Mouse (Mus musculus) frontal cortex, adult 2 months (tissue): ENCODE results near the gene Oxsr1. TPM values are rescaled to one million over a fixed set of nuclear protein-coding genes. Genes with fewer than 3 reads are reported as not detected.
A peak's percentile ranks its signal among the peaks of the same experiment; 100 is the strongest.

Experiments used
- DNase-seq, 2 experiments: peaks; one replicate each; pipeline ENCODE4 v3.0.0; 2022; ENCODE audit warnings: low spot score in 1 of 2; ENCODE audit errors: extremely low spot score in 1 of 2
- polyA plus RNA-seq: library from polyadenylated mRNA; depleted of rRNA; stranded (reverse); fragments of >200 nt; gene quantifications from 2 replicates; pipeline ENCODE4 v1.2.3, GENCODE M21; 2012

Oxsr1 gene
- polyA plus RNA-seq, 1 experiment, result 51.5 TPM

GRCm38 (mm10) chr9:119339106-119339505 lies 16.9 kb upstream of the Oxsr1 start:
- DNase-seq, result no peak

- no peak for DNase-seq
Observed at GRCm38 (mm10) chr9:119338350-119338749, 16.1 kb upstream of the Oxsr1 start.

DNA sequence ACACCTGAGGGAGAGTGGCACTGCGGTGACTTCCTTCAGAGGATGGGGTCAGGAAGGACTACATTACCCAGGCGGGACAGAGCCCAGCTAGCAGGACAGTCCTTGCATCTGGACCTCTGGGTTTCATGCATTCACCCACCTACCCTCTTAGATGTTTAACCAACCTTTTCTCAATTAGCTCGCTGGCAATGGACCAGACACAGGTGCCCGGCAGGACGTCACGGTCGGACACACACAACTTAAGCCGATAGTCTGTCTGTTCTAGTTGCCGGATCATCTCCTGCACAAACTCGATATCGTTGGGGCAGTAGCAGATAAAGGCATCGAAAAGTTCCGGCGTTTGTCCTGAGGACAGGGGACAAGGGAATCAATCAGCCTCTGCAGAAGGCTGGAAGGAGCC lies 15.6 kb upstream of the Oxsr1 start:
- no peak for DNase-seq

GRCm38 (mm10) chr9:119335571-119335970 lies 13.3 kb upstream of the Oxsr1 start:
- DNase-seq, result no peak

DNA sequence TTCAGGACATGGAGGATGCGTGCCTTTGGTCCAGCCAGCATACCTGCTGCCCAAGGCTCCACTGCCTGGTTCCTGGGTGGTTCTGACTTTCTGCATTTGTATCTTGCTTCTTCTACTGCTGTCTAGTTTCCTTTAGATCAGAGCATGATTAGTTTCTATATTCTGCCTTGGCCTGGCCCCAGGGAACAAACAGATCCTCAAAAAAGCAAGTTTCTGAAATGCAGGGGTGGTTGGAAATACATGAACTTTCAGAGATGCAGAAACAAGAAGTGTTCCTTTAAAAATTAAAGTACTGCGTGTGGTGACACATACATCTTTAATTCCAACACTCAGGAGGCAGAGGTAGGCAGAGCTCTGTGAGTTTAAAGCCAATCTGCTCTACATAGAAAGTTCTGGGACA lies 12.6 kb upstream of the Oxsr1 start:
- peak in 1 of 2 experiments; percentile 53 for DNase-seq

DNA sequence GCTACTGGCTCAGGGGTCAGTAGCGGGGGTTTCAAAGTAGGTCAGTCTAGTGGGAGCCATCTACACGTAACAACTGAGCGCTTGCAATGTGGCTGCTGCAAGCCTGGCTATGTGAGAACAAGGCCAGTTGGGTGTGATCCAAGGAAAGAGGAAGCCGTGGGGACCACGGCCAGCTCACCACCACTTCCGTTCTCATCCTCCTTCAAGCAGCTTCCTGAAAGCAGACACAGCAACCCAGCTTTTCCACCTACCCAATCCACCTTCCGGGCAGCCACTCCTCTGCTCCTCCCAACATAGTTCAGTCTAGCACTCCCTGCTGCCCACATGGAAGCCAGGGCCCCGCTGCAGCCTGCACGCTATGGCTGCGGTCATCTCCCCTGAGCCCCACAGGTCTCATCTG lies 12.1 kb upstream of the Oxsr1 start:
- peak in 1 of 2 experiments; percentile 69 for DNase-seq

- no peak for DNase-seq
Observed at GRCm38 (mm10) chr9:119330186-119330963, 8.1 kb upstream of the Oxsr1 start.

- no peak for DNase-seq
Observed at GRCm38 (mm10) chr9:119328488-119328887, 6.3 kb upstream of the Oxsr1 start.

DNA sequence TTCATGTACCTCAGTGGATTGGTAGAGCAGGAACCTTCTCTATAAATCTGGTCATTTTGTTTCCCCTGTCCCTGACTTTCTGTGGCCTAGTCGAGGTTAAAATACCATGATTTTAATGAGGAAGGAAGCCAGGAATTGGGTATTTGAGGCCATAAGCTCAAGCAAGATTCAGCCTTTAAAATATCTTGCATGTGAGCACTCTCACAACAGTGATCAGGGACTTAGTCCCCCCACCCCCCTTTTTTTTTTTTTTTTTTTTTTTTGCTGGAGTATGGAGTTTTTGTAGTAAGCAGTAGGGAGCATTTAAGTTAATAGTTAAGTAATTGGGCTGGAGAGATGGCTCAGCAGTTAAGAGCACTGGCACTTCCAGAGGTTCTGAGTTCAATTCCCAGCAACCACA lies 1.9 kb upstream of the Oxsr1 start:
- no peak for DNase-seq

- no peak for DNase-seq
Observed at GRCm38 (mm10) chr9:119323260-119323645, 1.0 kb upstream of the Oxsr1 start.

DNA sequence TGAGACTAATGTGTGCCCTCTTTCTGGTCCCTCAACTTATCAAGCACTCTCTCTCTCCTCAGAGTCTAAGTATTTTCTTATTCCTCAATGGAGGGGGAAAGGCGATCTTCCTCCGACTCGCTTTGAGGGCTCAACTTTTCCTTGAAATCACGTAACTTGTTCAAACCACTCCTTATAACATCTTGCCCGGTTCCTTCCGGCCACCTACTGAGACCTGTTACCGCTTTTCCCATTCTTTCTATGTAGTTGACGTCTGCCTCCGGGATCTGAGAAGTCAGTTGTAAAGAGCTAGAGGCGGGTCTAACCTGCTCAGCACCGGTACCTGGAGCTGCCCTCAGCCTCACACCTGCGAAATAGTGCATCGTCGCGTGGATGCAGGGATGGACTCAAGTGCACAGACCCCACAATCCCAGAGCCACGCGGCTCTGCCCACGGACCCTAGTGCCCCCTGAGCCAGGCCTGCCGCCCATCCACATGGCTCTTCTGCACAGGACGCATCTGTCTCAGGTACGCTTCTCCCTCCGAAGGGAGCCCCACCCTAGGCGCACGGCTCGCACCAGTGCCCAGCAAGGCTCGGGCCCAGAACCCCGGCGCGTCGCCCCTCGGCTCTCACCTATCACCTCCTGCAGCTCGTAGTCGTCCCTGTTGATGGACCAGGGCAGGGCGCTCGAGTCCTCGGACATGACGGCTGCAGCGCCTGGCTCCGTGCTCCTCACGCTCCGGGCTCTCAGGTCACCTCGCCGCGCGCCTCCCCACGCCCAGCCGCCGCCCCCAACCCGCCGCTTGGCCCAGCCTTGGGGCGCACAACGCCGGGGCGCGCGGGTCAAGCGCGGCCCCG lies 616 bp downstream of the Oxsr1 start:
- DNase-seq, result no peak

DNA sequence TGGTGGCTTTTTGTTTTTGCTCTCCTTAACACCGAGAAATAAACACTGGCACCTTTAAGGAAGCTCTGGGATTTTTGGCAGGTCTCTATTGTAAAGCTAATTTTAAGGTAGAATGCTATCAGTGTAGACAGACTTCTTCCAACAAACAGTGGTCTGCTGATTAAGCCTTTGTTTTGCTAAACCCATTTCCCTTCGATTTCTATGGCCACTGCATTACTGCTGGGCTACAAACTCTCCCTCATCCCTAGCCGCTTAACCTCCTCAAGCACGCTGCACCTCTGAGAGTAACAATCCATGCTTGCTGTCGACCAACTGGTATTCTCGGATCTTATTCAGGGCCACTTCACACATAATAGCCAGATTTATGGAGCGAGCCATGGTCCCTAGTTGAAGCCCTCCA lies 1.3 kb downstream of the Oxsr1 start:
- no peak for DNase-seq

DNA sequence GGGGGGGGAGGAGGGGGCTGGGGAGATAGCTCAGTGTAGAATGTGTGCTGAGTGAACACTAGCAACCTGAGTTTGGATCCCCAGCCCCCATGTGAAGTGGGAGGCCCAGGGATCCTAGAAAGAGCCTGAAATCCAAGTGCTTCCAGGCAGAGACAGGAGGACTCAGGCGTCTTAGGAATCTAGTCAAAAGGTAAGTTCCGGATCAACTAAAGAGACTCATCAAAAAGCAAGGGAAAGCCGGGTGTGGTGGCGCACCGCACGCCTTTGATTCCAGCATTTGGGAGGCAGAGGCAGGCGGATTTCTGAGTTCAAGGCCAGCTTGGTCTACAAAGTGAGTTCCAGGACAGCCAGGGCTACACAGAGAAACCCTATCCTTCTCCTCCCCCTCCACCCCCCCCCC lies 1.8 kb downstream of the Oxsr1 start:
- no peak for DNase-seq

- no peak for DNase-seq
Observed at GRCm38 (mm10) chr9:119318891-119319290, 3.3 kb downstream of the Oxsr1 start.

DNA sequence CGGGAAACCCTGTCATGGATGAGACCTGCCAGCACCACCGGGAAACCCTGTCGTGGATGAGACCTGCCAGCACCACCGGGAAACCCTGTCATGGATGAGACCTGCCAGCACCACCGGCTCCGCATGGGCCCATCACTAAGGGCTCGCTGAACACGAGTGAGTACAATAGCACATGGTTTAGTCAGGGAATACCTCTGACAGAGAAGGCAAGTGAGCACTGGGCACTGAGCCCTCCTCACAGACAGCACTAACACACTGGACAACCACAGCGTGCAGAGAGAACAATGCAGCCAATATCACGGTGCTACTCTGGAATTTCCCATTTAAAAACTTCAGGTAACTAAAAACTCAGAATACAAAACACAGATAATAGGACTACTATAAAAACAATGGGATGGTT lies 9.1 kb downstream of the Oxsr1 start:
- DNase-seq, result no peak

- DNase-seq, result no peak
Observed at GRCm38 (mm10) chr9:119309067-119309466, 13.2 kb downstream of the Oxsr1 start.

DNA sequence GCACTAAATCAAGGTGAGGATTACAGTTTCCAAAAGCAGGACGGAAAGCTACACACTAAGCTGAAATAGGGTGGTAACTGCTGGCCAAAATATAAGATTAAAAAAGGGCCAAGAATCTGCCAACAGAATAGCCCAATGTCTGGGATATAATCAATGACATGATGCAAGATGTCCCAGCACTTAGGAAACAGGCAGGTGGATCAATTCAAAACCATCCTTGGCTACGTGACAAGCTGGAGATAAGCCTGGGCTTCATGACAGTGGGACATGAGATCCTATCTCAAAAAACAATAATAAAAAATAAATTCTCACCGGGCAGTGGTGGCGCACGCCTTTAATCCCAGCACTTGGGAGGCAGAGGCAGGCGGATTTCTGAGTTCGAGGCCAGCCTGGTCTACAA lies 16.4 kb downstream of the Oxsr1 start:
- DNase-seq, result no peak

DNA sequence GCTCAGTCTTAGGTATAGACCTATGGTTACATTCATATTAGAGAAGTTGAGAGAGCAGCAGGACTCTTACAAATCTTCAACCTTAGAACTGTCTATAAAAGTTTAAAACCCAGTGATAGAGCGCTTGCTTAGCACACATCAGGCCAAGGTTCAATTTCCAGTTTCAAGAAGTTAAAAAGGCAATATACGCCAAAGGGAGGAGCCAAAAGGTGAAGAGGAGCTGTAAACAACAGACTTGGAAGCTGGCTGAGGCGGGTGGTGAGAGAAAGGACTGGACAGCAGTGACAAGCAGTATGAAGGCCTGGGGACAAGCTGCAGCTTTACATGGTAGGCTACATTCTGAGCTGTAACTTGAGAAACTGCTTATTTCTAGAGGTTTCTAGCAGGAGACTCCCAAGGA lies 23.7 kb downstream of the Oxsr1 start:
- DNase-seq, result no peak

GRCm38 (mm10) chr9:119297696-119298095 lies 24.5 kb downstream of the Oxsr1 start:
- DNase-seq, result no peak

DNA sequence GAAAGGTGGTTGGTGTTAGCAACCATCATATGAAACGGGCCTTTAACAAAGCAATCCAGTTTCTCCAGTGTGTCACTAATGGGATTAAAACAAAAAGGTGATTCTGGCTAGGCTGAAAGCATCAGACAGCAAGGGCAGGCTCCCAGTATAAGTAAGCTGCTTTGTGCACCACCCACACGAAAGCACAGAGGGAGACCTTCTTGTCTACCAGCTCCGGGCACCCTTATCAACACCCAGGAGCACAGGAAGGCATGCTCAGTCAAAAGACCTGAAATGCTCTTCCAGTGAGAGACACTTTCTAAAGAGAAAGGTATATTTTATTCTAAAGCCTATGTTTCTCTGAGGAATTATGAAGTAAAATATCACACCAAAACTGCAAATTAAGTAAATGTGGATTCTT lies 31.4 kb downstream of the Oxsr1 start:
- DNase-seq, result no peak

DNA sequence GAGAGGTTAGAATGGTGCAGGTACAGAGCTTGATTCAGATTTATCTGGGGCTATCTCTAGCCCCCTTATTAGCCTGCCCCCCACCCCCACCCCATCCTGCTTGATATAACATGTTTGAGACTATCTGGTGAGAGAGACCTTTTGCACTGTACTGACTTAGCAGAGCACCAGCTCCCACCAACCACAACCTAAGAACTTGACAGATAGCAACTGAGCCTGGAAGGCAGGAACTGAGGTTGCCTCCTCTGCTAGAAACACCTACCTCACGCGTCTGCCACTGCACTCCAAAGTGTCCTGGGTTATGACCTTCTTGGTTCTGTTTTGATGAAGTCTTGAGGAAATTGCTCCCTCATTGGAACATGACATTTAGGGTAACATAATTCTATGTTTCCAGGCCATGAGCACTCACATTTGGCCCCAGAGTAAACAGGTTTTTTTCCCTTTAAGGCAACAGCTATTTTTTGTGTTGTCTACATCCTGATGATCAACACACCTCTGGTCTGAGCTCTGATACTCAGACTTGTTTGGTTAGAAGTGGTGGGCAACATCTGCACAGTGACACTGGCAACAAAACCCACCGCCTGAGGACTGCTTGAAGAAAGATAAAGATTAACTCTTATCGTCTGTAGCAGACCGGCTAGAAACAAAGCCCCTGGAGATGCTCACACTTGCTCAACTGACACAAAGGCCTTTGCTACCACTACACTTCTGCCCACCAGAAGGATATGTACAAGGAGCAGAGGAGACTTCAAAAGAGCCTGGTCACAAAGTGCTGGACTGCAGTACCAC lies 41.1 kb downstream of the Oxsr1 start:
- DNase-seq, result no peak
